Mouse (Mus musculus) c-Kit-positive CD71-negative TER-119-negative erythroid progenitor cells, embryonic 14.5 days (primary cell): ENCODE data around the gene Ugt1a2.

Experiments
- DNase-seq: peaks from one replicate; pipeline ENCODE4 v3.0.0-alpha.2; 2013; ENCODE audit warnings: low read depth

Gene Ugt1a2

DNA sequence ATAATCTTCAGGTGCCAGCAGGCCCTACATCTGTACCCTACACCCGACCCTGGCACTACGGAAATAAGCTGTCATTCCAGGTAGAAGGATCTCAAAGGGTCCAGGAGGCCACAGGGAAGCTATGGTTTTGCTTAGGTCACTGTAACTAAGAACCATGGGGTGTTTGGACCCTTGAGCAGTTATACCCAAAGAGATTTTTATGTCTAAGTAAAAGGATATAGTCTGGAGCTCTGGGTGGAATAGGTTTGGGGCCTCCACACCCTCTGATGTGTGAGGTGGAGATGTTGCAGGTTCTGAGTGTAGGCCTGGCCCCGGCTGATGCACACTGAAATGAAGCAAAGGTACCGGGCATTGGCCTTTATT is 33.8 kb downstream of the Ugt1a2 start:
- no peak for DNase-seq

DNA sequence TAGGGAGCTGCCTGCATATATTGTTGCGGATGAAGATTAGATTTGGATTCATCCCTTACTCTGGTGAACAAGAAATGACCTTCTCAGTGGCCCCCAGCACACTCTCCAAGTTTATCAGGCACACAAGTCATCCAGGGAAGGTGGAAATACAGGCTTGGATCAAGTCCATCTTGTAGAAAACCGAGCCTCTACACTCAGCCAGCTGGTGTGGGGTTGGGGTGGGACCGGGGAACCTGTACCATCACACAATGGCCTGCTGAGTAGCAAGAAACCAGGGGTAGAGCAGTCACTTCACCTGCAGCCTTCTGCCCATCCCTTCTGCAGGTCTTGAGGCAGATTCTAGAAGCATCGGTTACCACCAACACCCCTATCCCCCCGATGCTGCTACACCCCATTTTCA is 34.2 kb downstream of the Ugt1a2 start:
- DNase-seq = no peak

DNA sequence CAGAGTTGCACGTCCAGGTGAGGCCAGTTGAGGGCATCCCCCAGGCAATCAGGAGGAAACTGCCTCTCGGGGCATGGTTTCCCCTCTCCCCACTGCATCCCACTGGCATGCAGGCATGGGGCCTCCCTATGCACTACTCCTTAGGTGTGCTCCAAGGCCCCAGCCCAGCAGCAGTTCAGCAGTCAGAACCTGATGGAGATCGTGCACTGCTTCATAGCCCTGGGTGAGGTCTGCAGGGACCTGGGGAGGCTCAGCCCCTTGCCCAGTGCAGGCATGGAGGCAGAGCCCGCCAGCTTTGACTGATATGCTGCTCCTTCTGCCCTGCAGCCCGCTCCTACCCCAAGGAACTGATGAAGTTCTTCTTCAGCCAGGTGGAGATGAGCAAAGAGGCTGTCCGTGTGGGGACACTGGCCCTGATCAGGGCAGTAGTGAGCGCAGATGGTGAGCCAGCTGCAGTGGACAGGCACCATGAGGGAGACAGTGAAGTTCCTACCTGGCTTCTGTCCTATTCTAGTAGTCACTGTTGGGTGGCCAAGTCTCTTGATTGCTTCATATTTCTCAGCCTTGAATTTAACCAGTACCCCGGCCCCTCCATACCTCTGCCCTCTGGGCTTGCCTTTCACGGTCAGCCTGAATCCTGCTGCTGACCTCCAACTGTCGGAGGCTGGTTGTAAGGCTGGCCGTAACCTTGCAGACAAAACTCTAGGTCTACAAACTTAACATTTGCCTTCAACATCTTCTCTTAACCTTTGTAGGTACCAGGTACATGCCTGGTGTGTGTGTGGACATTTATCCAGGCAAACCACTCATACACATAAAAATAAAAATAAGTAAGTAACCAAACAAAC is 34.9 kb downstream of the Ugt1a2 start:
- no peak for DNase-seq

DNA sequence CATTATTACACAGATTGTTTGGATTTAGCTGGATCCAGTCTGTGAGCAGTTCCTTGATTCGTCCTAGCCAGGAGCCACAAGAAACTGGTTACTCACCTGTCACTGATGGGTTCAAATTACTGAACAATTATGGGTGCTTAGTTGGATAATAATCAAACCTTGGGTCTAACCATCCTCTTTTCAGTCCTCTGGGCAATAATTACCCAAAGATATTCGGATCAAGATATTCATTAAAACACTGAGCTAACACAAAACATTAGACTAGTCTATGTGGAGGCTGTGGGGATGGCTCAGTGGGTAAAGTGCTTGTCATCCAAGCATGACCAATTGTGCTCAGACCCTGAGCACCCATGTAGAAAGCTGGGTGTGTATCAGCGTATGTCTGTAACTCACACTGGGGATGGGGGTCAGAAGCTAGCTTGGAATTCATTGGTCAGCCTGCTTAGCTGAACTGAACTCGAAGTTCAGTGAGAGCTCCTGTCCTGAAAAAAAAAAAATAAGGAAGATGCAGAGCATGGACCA is 35.6 kb downstream of the Ugt1a2 start:
- DNase-seq = no peak

DNA sequence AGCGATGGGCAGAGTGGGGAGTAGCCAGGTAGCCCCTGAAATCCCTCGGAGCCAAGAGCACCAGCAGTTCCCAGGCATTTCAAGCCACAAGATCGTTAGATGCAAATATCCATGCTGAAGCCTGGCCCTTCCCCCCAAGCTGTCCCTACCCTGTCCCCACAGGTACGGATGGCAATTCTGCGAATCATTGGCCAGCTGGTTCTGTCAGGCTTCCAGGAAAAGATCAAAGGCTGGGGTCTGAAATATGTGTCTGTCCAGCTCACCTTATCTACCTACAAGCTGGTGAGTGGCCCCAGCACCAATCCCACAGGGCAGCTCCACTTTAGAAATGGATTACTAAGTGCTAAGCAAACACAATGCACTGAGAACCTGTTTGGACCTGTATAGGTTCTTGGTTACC is 36.9 kb downstream of the Ugt1a2 start:
- DNase-seq = no peak

DNA sequence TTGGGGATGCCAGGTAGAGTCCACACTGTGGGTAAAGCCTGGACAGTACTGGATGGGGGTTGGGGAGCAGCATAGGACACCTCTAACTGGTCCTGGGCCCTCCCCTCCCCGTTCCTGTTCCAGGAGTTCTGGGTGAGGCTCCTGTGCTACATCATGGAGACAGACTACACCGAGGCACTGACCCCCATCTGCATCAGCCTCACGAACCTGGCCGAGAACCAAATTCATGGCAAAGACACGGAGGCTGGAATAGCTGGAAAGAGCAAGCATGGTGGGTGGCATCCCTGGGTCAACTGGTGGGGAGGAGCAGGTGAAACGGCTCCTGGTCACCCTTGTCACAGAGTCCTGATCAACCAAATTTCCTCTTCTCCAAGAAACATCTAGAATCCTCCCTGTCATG is 38.4 kb downstream of the Ugt1a2 start:
- no peak for DNase-seq

DNA sequence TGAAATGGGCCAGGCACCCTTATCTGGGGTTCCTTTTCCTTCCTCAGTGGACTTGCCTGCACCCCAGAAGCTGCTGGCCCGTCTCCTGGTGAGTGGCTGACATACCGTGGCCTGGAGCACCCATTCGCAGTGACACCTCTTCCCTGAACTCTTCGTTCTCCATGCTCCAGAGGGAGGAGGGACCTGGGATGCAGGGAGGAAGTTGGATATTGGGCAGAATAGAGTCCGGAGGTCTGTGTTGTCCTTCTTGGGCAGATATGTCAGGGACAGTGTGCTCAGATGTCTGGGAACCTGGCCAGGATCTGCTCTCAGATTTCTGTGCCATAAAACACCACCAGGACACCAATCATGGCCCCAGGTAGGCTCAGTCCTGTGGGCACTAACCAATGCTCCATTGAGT is 39.7 kb downstream of the Ugt1a2 start:
- DNase-seq = no peak

DNA sequence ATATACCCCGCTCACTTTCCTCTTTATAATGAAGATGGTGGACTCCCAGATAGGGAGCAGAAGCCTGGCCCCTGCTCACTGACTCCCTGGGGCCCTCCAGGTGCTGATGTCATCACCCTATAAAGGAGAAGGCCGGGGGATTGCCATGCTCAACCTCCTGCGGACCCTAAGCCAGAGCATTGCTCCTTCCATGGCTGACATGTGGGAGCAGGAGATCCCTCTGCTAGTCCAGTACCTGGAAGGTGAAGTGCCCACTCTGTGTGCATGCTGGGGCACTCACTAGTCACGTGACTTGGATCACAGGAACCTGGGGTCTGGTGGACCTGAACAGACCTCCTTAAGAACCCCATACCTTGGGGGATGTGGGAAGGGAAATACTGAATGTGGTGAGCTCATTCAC is 40.2 kb downstream of the Ugt1a2 start:
- DNase-seq = no peak

DNA sequence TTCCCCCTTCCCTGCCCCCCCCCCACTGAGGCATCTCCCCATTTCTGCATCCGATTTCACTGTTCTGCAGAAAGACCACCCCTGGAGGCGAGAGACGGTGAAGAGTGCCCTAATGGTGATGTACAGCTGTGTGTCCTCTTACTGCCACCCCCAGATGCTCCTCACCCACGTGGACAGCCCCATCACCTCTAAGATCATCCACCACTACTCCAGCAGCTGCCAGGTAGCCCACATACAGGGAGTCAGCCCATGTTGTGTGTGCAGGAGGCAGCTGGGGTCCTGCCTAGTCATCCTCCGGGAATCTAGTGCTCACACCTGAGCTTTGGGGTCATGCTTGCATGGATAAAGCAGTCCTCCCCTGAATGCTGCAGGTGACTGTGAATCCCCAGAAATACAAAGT is 43.5 kb downstream of the Ugt1a2 start:
- no peak for DNase-seq

DNA sequence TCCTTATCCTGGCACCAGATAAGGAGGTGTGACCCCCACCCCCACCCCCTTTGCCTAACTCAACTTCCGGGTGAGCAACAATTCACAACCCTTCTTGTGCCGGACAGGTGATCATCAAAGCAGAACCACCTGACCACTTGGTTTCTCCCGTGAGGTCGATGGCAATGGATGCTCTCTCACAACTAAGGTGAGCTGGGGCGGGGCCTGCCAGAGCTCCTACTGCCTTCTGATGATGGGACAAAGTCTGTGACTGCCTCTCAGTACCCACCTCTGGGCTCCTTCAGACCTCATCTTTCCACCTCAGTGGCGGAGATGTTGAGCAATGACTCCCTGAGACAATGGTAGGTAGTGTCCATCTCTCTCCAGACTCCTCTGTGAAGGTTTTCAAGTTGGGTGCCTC is 45.5 kb downstream of the Ugt1a2 start:
- DNase-seq = no peak

DNA sequence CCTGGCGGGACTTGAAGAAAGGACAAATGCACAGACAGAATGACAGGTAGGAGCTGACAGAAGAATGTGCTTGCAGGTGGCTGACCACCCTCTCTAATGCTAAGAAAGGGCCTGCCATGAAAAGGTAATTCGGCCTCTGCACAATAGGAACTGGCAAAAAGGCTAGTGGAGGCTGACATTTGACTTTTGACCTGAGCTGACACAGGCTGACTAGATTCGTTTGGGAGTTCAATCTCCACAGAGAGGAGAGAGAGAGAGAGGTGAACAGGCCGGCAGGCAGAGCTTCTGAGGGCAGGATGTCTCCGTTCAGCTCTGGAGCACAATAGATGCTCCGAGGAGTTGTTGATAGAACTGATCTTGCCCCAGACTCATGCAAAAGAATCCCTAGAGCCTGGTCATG is 46.0 kb downstream of the Ugt1a2 start:
- DNase-seq = no peak

DNA sequence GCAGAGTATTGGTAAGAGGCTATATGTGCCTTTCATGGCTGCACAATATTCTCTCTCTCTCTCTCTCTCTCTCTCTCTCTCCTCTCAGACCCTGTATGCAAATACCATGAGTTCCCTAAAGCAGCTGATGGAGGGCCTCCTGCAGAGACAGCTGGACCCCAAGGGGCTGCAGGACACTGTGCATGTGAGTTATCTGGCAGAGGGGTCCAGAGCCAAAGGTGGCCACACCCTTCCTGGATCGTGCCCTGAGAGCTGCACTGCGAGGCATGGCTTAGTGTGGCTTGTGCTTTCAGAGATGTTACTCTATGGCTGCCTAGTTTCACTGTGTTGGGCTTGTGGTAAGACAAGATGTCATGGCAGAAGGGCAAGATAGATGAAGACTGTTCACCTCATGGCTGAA is 47.3 kb downstream of the Ugt1a2 start:
- no peak for DNase-seq

DNA sequence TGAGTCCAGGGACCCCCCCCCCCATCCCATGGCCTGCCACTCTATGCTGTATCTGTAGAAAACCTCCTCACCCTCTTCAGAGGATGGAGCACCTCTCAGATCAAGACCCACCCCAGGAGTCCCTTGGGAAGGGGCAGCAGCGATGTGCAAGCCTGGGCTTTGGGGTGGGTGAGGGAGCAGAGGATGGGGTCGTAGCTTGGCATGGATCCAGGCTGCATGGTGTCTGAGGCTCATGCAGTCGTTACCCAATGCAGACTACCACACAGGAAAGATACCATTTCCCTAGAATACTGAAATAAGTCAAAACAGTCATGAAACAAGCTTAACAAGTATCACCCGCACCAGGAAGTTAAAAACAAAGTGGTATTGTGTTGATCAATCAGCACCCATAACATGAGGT is 48.3 kb downstream of the Ugt1a2 start:
- no peak for DNase-seq

DNA sequence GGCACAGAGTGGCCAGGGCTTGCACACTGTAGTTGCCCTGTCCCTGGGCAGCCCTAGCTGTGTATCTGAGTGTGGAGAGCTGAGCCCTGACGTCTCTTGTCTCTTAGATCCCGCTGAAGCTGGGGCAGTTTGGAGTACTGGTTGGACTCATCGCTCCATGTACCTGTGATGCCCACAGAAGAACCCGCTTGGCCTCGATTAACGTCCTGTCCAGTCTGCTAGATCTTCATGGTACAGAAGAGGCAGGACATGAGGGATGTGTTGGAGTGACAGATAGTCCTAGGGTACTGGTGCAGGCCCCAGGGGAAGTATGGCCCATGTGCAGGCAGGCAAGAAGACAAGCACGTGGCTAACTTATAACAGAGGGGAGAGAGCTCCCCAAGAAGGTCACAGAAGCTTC is 49.2 kb downstream of the Ugt1a2 start:
- DNase-seq = no peak

DNA sequence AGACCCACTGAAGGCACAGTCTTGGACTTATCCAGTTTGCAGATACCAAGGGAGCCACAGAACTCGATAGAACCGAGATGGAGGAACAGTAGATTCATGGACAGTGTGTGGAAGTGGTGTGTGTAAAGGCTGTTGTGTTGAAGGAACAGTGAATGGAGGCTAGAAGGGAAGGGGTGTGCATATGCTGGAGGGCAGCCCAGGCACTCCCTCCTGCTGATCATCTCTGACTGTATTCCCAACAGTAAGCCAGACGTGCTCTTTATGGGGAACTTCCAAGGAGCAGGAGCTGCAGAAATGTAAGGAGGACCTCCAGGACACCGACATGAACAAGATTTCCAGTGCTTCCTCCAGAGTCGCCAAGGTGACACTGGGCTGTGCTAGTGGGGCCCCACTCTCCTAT is 49.6 kb downstream of the Ugt1a2 start:
- no peak for DNase-seq

DNA sequence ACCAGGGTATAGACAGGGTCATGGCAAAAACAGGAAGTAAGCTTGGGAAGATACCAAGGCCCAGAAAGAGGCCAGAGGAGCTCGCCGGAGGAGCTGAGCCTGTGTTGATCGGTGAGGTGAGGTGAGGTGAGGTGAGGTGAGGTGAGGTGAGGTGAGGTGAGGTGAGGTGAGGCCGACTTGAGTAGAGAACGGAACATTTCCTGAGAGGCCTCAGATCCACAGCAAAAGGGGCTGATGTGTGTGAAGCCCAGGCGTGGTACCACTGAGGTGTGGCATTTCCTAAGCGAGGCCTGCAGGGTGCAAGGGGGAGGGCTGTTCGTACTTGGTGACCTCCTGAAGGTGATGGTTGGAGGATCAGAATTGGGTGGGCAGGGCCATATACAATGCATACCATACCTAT is 52.7 kb downstream of the Ugt1a2 start:
- no peak for DNase-seq

DNA sequence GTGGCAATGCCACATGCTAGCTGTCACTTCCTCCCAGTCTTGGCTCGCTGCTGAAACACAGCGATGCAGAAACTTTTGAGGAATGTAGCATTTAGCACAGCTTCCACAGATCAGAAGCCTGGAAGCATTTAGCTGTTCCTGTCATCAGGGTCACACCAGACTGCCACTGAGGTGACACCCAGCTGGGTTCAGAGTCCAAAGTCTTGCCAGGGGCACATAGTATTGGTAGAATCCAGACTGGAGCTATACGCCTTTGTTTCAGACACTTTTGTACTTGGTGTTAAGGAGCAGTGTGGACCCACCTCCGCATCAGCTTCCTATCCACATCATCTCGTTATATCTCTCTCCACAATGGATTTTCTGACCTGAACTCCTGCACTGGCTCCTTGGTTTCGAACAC is 53.1 kb downstream of the Ugt1a2 start:
- DNase-seq = no peak

DNA sequence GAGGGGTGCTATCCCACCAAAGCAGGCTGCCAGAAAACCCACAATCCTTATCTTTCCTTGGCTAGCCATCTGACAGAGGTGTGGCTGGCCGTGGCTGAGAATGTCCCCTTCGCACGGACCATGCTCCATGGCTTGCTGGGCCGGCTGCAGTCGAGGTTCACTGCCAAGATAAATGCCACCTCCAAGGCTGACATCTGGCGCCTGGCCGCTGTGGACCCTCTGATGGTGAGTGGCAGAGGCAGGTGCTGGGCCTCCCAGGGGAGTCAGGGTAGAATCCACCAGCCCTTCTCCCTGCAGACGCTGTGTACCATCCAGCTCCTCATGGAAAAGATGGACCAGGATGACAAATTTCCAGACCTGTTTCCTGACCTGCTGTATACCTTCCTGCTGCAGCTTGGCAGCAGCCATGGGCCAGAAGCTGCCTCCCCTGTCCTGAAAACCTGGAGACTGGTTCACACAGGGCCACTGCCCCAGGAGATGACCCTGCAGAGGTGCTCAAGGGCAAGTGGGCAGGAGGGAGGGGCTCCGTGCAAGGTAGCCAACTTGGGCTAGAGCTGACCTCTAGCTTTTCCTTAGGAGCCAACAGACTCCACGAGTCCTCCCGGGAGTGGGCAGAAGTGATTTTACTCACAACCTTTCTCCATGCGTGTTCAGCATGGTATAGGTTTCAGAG is 54.5 kb downstream of the Ugt1a2 start:
- DNase-seq = no peak

DNA sequence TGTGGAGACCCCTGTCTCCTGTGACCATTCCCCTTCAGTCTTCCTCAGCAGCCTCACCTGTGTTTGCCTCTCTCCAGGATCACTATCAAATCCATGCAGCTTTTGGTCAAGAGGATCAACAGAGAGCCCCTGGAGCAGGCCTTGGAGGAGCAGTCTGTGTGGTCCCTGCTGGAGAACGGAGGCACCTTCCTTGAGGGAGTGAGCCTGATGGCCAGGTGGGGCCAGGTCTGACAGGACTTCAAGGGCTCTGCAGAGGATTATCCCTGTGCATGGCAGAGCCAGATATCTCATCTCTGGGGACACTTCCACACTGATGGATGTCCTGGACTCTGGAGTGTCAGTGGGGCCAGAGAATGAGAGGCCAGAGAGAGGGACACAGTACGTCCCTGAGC is 55.1 kb downstream of the Ugt1a2 start:
- no peak for DNase-seq

DNA sequence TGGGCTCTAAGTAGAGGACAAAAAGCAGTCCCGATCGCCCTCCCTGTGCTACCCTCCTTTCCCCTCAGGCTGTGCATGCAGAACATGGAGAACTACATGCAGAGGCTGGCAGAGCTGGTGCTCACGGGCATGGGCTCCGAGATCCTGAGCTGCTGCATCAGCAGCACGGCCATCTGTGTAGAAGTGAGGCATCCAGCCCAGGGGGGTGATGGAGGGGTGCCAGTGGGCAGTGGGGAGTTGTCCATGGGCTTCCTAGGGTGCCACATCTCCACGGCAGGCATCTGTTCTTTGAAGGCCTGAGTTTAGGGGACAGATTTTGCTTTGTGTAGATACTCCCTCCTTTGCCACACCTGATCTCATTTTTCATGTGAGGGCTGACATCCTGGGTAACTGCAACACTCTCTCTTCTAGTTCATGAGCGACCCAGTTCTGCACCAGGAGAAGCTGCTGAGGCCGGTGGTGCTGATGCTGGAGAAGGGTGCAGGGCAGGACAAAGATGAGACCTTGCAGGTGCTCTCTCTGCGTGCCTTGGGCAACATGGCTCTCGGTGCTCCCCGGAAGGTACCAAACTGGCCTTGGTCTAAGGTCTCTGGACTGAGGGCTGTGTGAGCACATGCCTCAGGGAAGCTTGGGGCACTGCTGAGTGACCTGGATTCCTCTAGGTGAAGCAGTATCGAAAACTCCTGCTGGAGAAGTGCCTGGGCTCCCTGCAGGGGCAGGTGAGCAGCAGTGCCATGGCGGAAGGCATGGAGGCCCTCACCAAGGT is 55.8 kb downstream of the Ugt1a2 start:
- DNase-seq = no peak

DNA sequence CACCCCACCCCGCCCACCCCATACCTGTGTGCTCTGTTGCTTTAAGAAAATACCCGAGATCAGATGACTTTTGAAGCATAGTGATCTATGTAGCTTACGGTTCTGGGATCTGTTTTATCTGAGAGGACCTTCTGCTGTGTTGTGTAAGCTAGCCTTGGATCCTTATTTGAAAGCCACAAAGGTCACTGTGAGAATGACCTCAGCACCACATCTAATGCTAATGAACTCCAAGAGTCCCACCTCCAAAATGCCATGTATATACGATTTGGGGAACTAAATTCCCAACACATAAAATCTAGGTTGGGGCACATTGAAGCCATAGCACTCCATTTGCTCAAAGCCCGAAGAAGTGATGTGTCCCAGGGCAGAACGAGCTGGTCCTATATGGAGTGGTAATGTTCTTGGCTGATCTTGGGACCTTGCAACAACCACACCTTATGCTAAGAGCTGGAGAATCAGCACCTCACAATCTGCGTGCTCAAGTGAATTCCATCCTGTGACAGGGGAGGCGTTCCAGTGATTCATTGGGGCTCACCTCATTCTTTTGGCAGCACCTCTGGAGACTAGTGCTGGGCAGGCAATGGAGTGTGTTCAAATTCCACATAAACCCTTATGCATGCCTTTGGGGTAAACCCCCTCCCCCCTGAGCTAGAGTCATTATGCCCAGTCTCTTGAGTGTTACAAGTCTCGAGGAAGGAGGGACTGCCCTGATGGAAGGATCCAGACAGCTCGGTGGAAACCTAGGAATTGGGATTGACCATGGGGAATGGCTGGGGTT is 56.7 kb downstream of the Ugt1a2 start:
- DNase-seq = no peak

DNA sequence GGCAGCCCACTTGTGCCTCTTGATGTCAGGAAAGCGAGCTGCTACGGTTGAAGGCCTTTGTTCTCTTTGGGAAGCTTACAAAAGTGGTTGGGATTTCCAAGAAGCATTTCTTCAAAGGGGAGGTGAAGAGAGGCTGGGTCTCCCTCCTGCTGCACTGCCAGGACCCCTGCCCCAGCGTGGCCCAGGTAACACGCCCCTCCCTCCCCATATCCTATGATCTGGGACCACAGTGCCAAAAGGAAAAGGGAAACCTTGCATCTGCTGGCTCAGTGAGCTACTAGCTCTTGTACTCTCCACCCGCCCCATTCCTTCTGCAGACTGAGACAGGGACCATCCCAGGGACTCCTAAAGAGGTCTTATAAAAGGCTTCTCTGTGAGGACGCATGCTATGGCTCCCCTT is 57.3 kb downstream of the Ugt1a2 start:
- no peak for DNase-seq
